Mouse (Mus musculus): ENCODE data around the gene Zfp994.
"Not testable (repeated sequence)": the region's sequence is repeated elsewhere in the genome, so short reads cannot be mapped to it uniquely, and the experiment has no call there.

GRCm38 (mm10) chr17:22153951-22154350 lies 71.5 kb downstream of the Zfp994 start:
- not testable (repeated sequence) for TF ChIP-seq CTCF (IDR thresholded peaks at IDR 0.05; ENCODE audit: extremely low read depth, insufficient read depth, insufficient read length, insufficient replicate concordance); POLR2A (IDR thresholded peaks at IDR 0.05; ENCODE audit: low read depth, low read length)

Data from spleen, adult 2 months (tissue).